Mouse (Mus musculus): ENCODE data around the gene Palld.

- no peak for TF ChIP-seq POLR2A (IDR thresholded peaks at IDR 0.05; ENCODE audit: low read depth, low read length)
- no peak for TF ChIP-seq CTCF (IDR thresholded peaks at IDR 0.05; ENCODE audit: extremely low read depth, insufficient read length, insufficient replicate concordance, low read depth, low read length)
Observed at GRCm38 (mm10) chr8:61695416-61695815, 207.1 kb downstream of the Palld start.

Measured in small intestine, adult 2 months (tissue).